Mouse (Mus musculus) heart, embryonic 12.5 days (tissue): ENCODE results near the gene Cfap299. TPM values are rescaled to one million over a fixed set of nuclear protein-coding genes. Genes with fewer than 3 reads are reported as not detected.

ENCODE experiments used
- ATAC-seq: fragments of 200-750 bp; cut with Nextera tagmentation; 2 replicates; pipeline ENCODE4 v1.8.0; 2017; ENCODE audit warnings: moderate TSS enrichment, moderate library complexity; ENCODE audit not compliant: insufficient number of reproducible peaks, low FRiP score
- H3K27ac ChIP-seq: fragments of 300-500 bp; sonication (generic); 2 replicates; pipeline ENCODE4 v1.5.1; 2016; ENCODE audit warnings: mild to moderate bottlenecking, moderate library complexity; ENCODE audit not compliant: poor library complexity, severe bottlenecking
- H3K27me3 ChIP-seq: fragments of 300-500 bp; sonication (generic); replicated peaks from 2 replicates; pipeline ENCODE4 v1.6.1; 2016; ENCODE audit warnings: mild to moderate bottlenecking, moderate library complexity
- H3K36me3 ChIP-seq: fragments of 300-500 bp; sonication (generic); 2 replicates; pipeline ENCODE4 v1.6.1; 2016; ENCODE audit warnings: mild to moderate bottlenecking, moderate library complexity
- H3K4me1 ChIP-seq: fragments of 300-500 bp; sonication (generic); replicated peaks from 2 replicates; pipeline ENCODE4 v1.6.1; 2016; ENCODE audit warnings: mild to moderate bottlenecking
- H3K4me2 ChIP-seq: fragments of 300-500 bp; sonication (generic); 2 replicates; pipeline ENCODE4 v1.6.1; 2016; ENCODE audit warnings: mild to moderate bottlenecking, moderate library complexity
- H3K4me3 ChIP-seq: fragments of 300-500 bp; sonication (generic); 2 replicates; pipeline ENCODE4 v1.5.1; 2016; ENCODE audit warnings: mild to moderate bottlenecking
- H3K9ac ChIP-seq: fragments of 300-500 bp; sonication (generic); 2 replicates; pipeline ENCODE4 v1.6.1; 2016; ENCODE audit warnings: mild to moderate bottlenecking, moderate library complexity
- H3K9me3 ChIP-seq: fragments of 300-500 bp; sonication (generic); replicated peaks from 2 replicates; pipeline ENCODE4 v1.6.1; 2016; ENCODE audit warnings: mild to moderate bottlenecking, moderate library complexity
- WGBS: fragments of 180-500 bp; shearing (Covaris S2); methylation state at CpG from one replicate; pipeline ENCODE4 v1.1.7; 2016; 5-methylcytosine and 5-hydroxymethylcytosine counted together
- polyA plus RNA-seq: library from polyadenylated mRNA; unstranded; fragments of >200 nt; fragmentation: Nextera tagmentation; extraction: Ambion mirVana; gene quantifications from 2 replicates; pipeline ENCODE4 v1.2.1, GENCODE M21; 2016

The Cfap299 gene
- polyA plus RNA-seq, 1 experiment from 2014 or later = not detected

DNA sequence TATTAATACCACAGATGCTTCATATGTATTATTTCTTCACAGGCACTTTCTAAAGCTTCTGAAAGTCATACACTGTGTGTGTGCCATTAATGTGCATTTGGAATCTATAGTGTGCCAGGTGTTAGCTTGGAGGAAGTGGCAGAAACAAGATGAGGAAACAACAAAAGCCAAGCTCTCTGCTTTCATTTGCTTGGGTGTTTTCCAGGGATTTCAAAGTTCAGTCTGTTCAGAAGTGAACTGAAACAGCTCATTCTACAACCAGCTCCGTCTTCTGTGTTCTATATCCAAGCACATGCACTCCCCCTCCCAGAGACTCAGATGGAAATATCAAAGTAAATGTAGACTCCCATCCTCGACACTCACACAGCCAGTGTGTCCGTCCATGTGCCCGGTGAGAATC, 449.5 kb downstream of the Cfap299 start:
- ATAC-seq = no peak
- Histone ChIP-seq H3K4me3 (no peak overlapping the region), H3K9me3 (no peaks in the 10 kb centered on the region), H3K36me3 (no peaks in the 10 kb centered on the region), H3K9ac (no peak overlapping the region), H3K4me2 (no peak overlapping the region), H3K4me1 (no peaks in the 10 kb centered on the region), H3K27ac (no peak overlapping the region), H3K27me3 (no peaks in the 10 kb centered on the region)
- WGBS = 80% methylated on average over 4 of the region's 4 CpGs

DNA sequence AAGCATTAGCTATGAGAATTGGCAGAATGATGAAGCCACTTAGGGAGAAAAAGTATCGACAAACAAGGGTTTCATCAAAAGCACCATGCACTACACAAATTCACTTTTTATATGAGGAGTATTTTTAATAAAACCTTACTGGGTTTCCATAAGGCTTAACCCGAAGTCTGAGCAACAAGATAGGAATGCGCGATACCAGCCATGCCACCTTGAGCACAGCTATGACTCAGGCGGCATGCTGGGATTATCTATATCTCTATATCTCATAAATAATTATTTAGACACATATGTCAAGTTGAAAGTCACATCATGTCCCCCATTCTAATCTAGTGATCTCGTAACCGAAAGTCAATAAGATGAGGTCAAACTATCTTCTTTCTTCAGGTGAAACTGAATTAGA, 453.0 kb downstream of the Cfap299 start:
- Histone ChIP-seq H3K9me3 (no peaks in the 10 kb centered on the region), H3K4me2 (no peak overlapping the region), H3K27ac (no peak overlapping the region), H3K4me1 (no peaks in the 10 kb centered on the region), H3K27me3 (no peaks in the 10 kb centered on the region), H3K36me3 (no peaks in the 10 kb centered on the region), H3K9ac (no peak overlapping the region), H3K4me3 (no peak overlapping the region)
- ATAC-seq = no peak
- WGBS = 89% methylated on average over 7 of the region's 7 CpGs

DNA sequence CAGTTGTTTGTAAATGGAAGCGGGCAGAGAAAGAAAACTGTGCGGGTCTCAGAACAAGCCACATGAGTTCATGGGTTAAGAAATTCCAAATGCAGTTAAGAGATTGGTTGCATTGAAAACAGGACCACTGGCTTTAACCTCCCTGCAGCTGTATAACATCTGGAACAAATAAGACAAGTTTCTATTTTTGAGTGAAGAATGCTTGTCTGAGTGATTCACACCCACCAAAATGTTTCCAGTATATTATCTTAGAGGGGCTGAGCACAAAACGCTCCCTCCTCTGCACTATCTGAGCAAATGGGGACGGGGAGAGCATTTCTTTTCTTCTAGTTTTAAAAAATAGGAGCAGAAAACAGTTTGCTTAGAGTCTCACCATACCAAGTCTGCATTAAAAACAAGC, 458.6 kb downstream of the Cfap299 start:
- WGBS = 62% methylated on average over 4 of the region's 4 CpGs
- H3K4me1 ChIP-seq = no peaks in the 10 kb centered on the region

DNA sequence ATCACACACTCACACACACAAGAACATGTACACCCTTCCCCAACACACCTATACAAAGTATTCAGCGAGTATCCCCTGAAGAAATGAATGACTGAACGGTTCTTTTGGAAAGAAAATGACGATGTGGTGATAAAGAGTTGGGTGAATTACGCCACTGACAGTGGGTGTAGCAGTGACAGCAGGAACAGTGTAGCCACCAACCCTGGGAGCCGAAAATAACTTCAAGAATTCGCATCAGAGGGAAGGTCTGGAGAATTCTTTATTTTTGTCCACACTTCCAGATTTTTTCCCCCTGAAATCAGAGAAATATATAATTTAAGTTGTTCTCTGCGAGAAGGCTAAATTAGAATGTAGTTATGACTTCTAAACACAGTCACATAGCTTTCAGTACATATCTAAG, 459.5 kb downstream of the Cfap299 start:
- 71% methylated on average over 7 of the region's 7 CpGs for WGBS
- no peak overlapping the region for H3K9ac ChIP-seq
- no peak for ATAC-seq

More for the DNA sequence above, 458.6 kb downstream of the Cfap299 start:
- Histone ChIP-seq H3K9ac (no peak overlapping the region), H3K27ac (no peak overlapping the region), H3K4me2 (no peak overlapping the region), H3K4me3 (no peak overlapping the region), H3K9me3 (no peaks in the 10 kb centered on the region), H3K27me3 (no peaks in the 10 kb centered on the region), H3K36me3 (no peaks in the 10 kb centered on the region)
- ATAC-seq = no peak

DNA sequence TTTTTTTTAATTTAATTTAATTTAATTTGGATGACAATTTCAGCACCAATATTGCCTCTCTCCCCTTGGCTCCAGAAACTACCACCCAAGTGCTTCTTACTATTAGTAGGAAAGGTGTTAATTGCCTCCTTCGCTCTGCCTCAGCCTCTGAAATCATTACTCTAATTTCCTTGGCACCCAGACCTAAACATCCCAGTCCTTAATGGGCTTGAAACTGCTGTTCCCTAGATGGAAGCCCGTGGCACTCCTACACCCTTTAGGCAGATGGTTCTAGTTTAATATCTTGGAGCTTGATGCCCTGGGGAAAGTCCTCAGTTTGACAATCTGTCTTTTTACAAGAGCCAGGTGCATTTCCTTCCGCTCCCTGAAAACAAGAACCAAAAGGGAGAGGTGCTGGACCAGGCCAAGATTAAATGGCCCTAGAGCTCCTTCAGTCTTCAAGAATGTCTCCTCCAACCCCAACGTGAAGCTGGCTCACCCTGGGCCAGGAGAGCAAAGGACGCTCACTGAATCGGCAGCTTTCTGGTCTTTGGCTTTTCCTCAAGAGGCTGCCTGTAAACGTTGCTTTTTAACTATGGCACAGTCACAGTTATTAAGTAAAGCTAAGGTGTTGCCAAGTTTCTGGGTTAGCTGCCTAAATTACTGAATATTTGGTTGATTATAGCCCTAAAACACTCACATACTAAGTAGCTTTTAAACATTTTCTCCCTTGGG, 461.9 kb downstream of the Cfap299 start:
- H3K36me3 ChIP-seq = no peaks in the 10 kb centered on the region
- no peak overlapping the region for H3K9ac ChIP-seq
- H3K4me2 ChIP-seq = no peak overlapping the region
- no peaks in the 10 kb centered on the region for H3K27me3 ChIP-seq
- ATAC-seq = no peak
- H3K4me1 ChIP-seq = no peaks in the 10 kb centered on the region
- 67% methylated on average over 7 of the region's 7 CpGs for WGBS
- no peaks in the 10 kb centered on the region for H3K9me3 ChIP-seq
- H3K27ac ChIP-seq = no peak overlapping the region
- H3K4me3 ChIP-seq = no peak overlapping the region

More for the DNA sequence above, 459.5 kb downstream of the Cfap299 start:
- Histone ChIP-seq H3K9me3 (no peaks in the 10 kb centered on the region), H3K4me2 (no peak overlapping the region), H3K4me1 (no peaks in the 10 kb centered on the region), H3K27me3 (no peaks in the 10 kb centered on the region), H3K36me3 (no peaks in the 10 kb centered on the region), H3K4me3 (no peak overlapping the region), H3K27ac (no peak overlapping the region)

DNA sequence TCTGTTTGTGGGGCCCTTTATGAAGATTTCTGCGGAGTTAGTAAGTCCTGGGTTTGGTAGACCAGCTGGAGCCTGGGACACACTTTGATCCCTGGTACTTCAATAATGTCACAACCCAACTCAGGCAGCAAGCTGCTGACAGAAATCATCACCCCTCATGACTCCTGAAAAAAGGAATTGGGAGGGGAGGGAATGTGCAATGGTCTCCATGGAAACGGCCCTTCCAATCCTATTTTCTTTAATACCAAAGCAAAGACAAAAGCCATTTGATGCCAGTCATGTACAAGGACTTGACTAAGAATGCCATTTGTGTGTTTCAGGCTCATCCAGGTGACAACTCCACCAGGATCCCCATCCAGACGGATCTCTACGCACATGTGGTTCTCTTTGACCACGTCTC, 472.4 kb downstream of the Cfap299 start:
- Histone ChIP-seq H3K27ac (no peak overlapping the region), H3K4me3 (no peak overlapping the region), H3K9ac (no peak overlapping the region), H3K4me2 (no peak overlapping the region), H3K27me3 (no peaks in the 10 kb centered on the region), H3K9me3 (no peaks in the 10 kb centered on the region), H3K4me1 (no peaks in the 10 kb centered on the region), H3K36me3 (no peaks in the 10 kb centered on the region)
- 71% methylated on average over 5 of the region's 5 CpGs for WGBS
- no peak for ATAC-seq

DNA sequence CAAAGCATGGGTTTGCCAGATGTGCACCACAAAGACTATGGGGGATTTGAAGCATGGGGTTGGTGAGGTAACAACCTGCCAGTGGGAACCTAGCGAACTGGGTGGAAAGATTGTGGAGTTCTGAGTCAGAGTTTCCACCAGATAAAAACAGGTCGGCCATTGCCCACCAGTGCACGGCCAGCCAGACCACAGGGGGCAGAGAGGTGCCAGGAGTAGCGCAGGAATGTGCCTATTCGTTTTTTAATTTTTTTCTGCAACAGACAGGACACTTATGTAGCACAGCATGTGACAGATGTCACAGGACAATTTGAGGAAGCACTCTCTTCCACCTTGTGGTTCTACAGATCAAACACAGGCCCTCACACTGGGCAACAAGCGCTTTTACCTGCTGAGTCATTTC, 475.7 kb downstream of the Cfap299 start:
- Histone ChIP-seq H3K27ac (no peak overlapping the region), H3K9me3 (no peaks in the 10 kb centered on the region)
- 64% methylated on average over 6 of the region's 6 CpGs for WGBS

DNA sequence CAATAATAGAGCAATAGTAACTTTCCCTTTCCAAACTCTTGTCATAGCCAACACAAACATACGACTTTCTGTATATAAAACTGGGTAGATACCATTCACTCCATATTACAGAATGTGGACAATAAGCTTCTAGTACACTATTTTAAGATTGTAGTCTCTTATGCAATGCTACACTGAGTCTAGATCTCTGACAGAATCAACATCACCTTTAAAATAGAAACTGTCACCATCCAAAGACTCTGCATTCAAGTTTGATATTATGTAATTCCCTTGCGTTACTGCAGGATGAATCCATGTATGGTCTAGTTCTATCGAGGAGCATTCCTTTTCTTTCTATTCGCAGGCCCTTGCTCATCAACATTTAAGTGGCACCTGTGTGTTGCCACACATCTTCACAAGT, 477.4 kb downstream of the Cfap299 start:
- ATAC-seq = no peak
- Histone ChIP-seq H3K4me1 (no peaks in the 10 kb centered on the region), H3K27ac (no peak overlapping the region), H3K4me3 (no peak overlapping the region), H3K36me3 (no peaks in the 10 kb centered on the region), H3K27me3 (no peaks in the 10 kb centered on the region), H3K9ac (no peak overlapping the region), H3K9me3 (no peaks in the 10 kb centered on the region), H3K4me2 (no peak overlapping the region)
- WGBS = 86% methylated on average over 4 of the region's 4 CpGs

More for the DNA sequence above, 475.7 kb downstream of the Cfap299 start:
- no peak for ATAC-seq
- Histone ChIP-seq H3K36me3 (no peaks in the 10 kb centered on the region), H3K4me1 (no peaks in the 10 kb centered on the region), H3K4me2 (no peak overlapping the region), H3K4me3 (no peak overlapping the region), H3K27me3 (no peaks in the 10 kb centered on the region), H3K9ac (no peak overlapping the region)

DNA sequence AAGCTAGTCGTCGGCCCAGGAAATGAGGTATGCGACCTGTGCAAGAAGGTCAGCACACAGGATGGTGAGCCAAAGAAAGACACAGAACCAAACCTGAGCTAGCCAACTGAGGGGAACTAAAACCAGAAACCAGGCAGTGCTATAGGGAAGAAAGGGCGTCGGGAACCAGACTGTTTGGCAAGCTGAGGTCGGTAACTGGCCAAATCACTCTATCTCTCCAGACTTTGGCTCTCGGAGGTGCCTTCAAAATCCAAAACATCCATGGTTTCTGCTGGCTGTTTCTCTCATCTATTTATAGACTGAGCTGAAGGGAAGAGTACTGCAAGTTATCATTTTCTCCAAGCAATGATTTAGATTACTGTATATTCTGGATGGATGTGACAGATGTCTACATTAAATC, 477.9 kb downstream of the Cfap299 start:
- H3K4me1 ChIP-seq = no peaks in the 10 kb centered on the region
- WGBS = 75% methylated on average over 7 of the region's 7 CpGs
- no peak overlapping the region for H3K9ac ChIP-seq
- H3K27me3 ChIP-seq = no peaks in the 10 kb centered on the region
- H3K27ac ChIP-seq = no peak overlapping the region
- H3K9me3 ChIP-seq = no peaks in the 10 kb centered on the region
- H3K4me2 ChIP-seq = no peak overlapping the region
- H3K36me3 ChIP-seq = no peaks in the 10 kb centered on the region
- H3K4me3 ChIP-seq = no peak overlapping the region
- no peak for ATAC-seq

DNA sequence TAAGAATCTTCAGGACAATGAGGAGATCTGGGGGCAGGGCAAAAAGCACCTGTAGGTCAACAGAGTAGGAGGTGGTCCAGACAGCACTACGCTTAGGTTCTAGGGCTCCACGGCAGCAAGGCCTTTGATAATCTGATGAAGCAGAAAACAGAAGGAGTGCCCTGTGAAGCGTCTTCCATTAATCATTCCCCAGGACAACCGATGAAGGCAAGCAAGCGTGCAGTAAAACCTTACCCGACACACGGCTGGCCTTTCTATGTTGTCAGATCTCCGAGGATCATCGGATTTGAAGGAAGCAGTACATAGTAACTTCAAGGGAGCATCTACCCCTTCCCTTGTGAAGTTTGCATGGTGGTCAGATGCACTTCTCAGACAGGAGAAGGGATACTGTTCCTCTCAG, 478.8 kb downstream of the Cfap299 start:
- 71% methylated on average over 9 of the region's 9 CpGs for WGBS
- Histone ChIP-seq H3K9ac (no peak overlapping the region), H3K4me2 (no peak overlapping the region), H3K9me3 (peaks cover 2% of the 10 kb centered on the region; the same call in 1 of the 2 replicates), H3K27me3 (no peaks in the 10 kb centered on the region), H3K4me3 (no peak overlapping the region), H3K4me1 (no peaks in the 10 kb centered on the region), H3K36me3 (no peaks in the 10 kb centered on the region), H3K27ac (no peak overlapping the region)
- ATAC-seq = no peak

DNA sequence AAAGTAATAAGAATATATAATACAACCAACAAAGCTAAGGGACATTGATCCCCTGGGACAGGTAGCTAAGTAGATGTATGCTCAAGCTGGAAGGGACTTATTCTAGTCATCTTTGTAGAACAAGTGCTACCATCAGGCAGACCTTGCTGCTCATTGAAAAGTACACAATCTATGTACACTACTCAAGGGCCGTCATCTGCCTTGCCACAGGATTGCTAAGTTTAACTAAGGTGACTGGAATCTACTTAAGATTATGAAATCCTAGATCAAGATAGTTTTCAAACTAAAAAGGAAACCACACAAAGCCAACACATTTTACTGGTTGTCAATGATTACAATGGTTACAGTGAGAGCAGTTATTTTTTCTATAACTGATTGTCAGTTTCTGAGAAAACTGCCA, 483.3 kb downstream of the Cfap299 start:
- Histone ChIP-seq H3K4me2 (no peak overlapping the region), H3K36me3 (no peaks in the 10 kb centered on the region), H3K4me1 (no peaks in the 10 kb centered on the region), H3K9ac (no peak overlapping the region), H3K27ac (no peak overlapping the region), H3K9me3 (peaks cover 7% of the 10 kb centered on the region; the same call in 1 of the 2 replicates), H3K27me3 (no peaks in the 10 kb centered on the region), H3K4me3 (no peak overlapping the region)
- 88% methylated on average over 1 of the region's 1 CpGs for WGBS
- no peak for ATAC-seq

DNA sequence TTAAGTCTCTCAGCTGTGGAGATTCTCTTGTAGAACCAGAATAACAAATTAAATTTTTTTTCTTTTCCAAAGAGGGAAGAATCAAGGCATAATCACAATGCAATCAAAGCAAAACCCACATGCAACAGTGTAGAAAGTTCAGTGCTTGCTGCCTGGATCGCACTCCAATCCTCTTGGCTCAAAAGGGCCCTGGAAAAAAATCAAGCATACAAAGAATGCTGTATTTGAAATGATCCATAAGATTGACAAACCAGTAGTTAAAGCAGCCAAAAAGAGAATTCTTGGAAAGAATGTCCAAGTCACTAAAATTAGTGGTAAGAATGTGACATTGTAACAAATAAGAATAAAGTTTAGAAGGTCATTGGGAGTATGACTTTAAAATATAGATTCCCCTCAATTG, 486.2 kb downstream of the Cfap299 start:
- no peak for ATAC-seq
- H3K36me3 ChIP-seq = no peaks in the 10 kb centered on the region
- H3K4me3 ChIP-seq = no peak overlapping the region
- no peaks in the 10 kb centered on the region for H3K4me1 ChIP-seq
- 82% methylated on average over 1 of the region's 1 CpGs for WGBS
- peaks cover 7% of the 10 kb centered on the region; the same call in 1 of the 2 replicates for H3K9me3 ChIP-seq
- H3K4me2 ChIP-seq = no peak overlapping the region
- no peak overlapping the region for H3K9ac ChIP-seq
- H3K27me3 ChIP-seq = no peaks in the 10 kb centered on the region
- H3K27ac ChIP-seq = no peak overlapping the region
